19 mouse cellular contexts compared by ENCODE assay signal in the genomic region with DNA sequence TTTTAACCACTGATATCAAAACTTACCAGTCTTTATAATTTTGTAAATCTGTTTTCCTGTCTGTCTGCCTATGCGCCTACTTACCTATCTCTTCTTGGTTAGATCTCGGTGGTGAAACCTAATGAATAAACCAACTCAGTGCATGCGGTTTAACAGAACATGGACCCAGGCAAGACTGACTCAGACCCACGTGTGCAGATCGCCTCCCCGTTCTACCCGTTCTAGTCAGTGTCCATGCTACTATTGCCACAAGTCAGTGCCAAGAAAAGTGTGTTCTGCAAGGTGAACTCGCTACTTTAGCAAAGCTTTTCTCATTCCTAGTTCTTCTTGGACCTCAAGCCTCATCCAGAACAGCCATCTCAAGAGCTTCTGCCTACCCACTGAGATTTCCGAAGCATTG.
"Had no signal": no experiment of that assay in that cellular context is flagged by ENCODE, and none has a peak within 500 bp of the region (broad histone marks: within the 10 kb centered on the region; RNA-seq: fewer than 3 reads in every experiment).

No protein-coding gene starts in this region.

- H3K9ac ChIP-seq: limb, embryonic 13.5 days; liver, embryonic 12.5 days; liver, embryonic 15.5 days; lung, embryonic 15.5 days; midbrain, embryonic 15.5 days; neural tube, embryonic 12.5 days; neural tube, embryonic 15.5 days; stomach, embryonic 15.5 days had no signal

- H3K4me2 ChIP-seq: limb, embryonic 13.5 days; liver, embryonic 12.5 days; liver, embryonic 15.5 days; lung, embryonic 15.5 days; midbrain, embryonic 15.5 days; neural tube, embryonic 12.5 days; neural tube, embryonic 15.5 days; stomach, embryonic 15.5 days had no signal

- DNase-seq: liver; lung, adult 18-20 months; lung, postnatal 10 days; lung, postnatal 36 days; right cerebral cortex, adult 18-20 months; right cerebral cortex, postnatal 25 days; spleen, adult 18-20 months; thymus, postnatal 25 days had no signal

- H3K27ac ChIP-seq: limb, embryonic 10.5 days; limb, embryonic 13.5 days; liver, embryonic 12.5 days; liver, embryonic 15.5 days; lung, embryonic 15.5 days; midbrain, embryonic 10.5 days; midbrain, embryonic 15.5 days; neural tube, embryonic 12.5 days; neural tube, embryonic 15.5 days; stomach, embryonic 15.5 days had no signal

- H3K9me3 ChIP-seq: limb, embryonic 10.5 days; limb, embryonic 13.5 days; liver, embryonic 12.5 days; liver, embryonic 15.5 days; lung, embryonic 15.5 days; midbrain, embryonic 10.5 days; midbrain, embryonic 15.5 days; neural tube, embryonic 12.5 days; neural tube, embryonic 15.5 days; stomach, embryonic 15.5 days had no signal

- ATAC-seq: liver, embryonic 12.5 days had no signal

- H3K27me3 ChIP-seq: liver, embryonic 15.5 days; lung, embryonic 15.5 days; midbrain, embryonic 15.5 days; neural tube, embryonic 12.5 days; neural tube, embryonic 15.5 days; stomach, embryonic 15.5 days had no signal

- H3K4me1 ChIP-seq: midbrain, embryonic 15.5 days; neural tube, embryonic 12.5 days; neural tube, embryonic 15.5 days; stomach, embryonic 15.5 days had no signal

- H3K4me3 ChIP-seq: limb, embryonic 10.5 days; limb, embryonic 13.5 days; liver, embryonic 12.5 days; liver, embryonic 15.5 days; lung, embryonic 15.5 days; megakaryocyte, embryonic 14.5 days; midbrain, embryonic 10.5 days; midbrain, embryonic 15.5 days; neural tube, embryonic 12.5 days; neural tube, embryonic 15.5 days; stomach, embryonic 15.5 days had no signal

- H3K36me3 ChIP-seq: limb, embryonic 10.5 days; limb, embryonic 13.5 days; liver, embryonic 12.5 days; liver, embryonic 15.5 days; lung, embryonic 15.5 days; midbrain, embryonic 10.5 days; midbrain, embryonic 15.5 days; neural tube, embryonic 12.5 days; neural tube, embryonic 15.5 days; stomach, embryonic 15.5 days had no signal
